Mouse (Mus musculus) forebrain, embryonic 13.5 days (tissue): Measurements from ENCODE around the gene Nt5m. TPM values are rescaled to one million over a fixed set of nuclear protein-coding genes. Genes with fewer than 3 reads are reported as not detected.

Experiments
- ATAC-seq: fragments of 200-750 bp; cut with Nextera tagmentation; 2 replicates; pipeline ENCODE4 v1.8.0; 2017
- H3K27ac ChIP-seq: fragments of 300-500 bp; sonication (generic); 2 replicates; pipeline ENCODE4 v1.5.1; 2015; ENCODE audit warnings: inconsistent platforms, mild to moderate bottlenecking, moderate library complexity
- H3K27me3 ChIP-seq: fragments of 300-500 bp; sonication (generic); 2 replicates; pipeline ENCODE4 v1.6.1; 2015; ENCODE audit warnings: mild to moderate bottlenecking, inconsistent platforms
- H3K36me3 ChIP-seq: fragments of 300-500 bp; sonication (generic); 2 replicates; pipeline ENCODE4 v1.6.1; 2015; ENCODE audit warnings: mild to moderate bottlenecking, inconsistent platforms; ENCODE audit not compliant: poor library complexity, severe bottlenecking
- H3K4me1 ChIP-seq: fragments of 300-500 bp; sonication (generic); 2 replicates; pipeline ENCODE4 v1.6.1; 2015; ENCODE audit warnings: inconsistent platforms
- H3K4me2 ChIP-seq: fragments of 300-500 bp; sonication (generic); 2 replicates; pipeline ENCODE4 v1.6.1; 2015; ENCODE audit warnings: inconsistent platforms, mild to moderate bottlenecking, moderate library complexity
- H3K4me3 ChIP-seq: fragments of 300-500 bp; sonication (generic); 2 replicates; pipeline ENCODE4 v1.5.1; 2015; ENCODE audit warnings: mild to moderate bottlenecking, inconsistent platforms
- H3K9ac ChIP-seq: fragments of 300-500 bp; sonication (generic); 2 replicates; pipeline ENCODE4 v1.6.1; 2015; ENCODE audit warnings: mild to moderate bottlenecking, inconsistent platforms
- H3K9me3 ChIP-seq: fragments of 300-500 bp; sonication (generic); replicated peaks from 2 replicates; pipeline ENCODE4 v1.6.1; 2016; ENCODE audit warnings: inconsistent platforms
- WGBS: fragments of 180-500 bp; shearing (Covaris S2); methylation state at CpG from one replicate; pipeline ENCODE4 v1.1.7; 2015; 5-methylcytosine and 5-hydroxymethylcytosine counted together
- polyA plus RNA-seq: library from polyadenylated mRNA; unstranded; fragments of >200 nt; fragmentation: Nextera tagmentation; extraction: Ambion mirVana; gene quantifications from 2 replicates; pipeline ENCODE4 v1.2.1, GENCODE M21; 2015

Gene Nt5m
- polyA plus RNA-seq, 1 experiment from 2014 or later = 46.6 TPM

GRCm38 (mm10) chr11:59913702-59914101 lies 74.5 kb downstream of the Nt5m start:
- no peaks in the 10 kb centered on the region for H3K36me3 ChIP-seq
- ATAC-seq = no peak
- 86% methylated on average over 4 of the region's 4 CpGs for WGBS

GRCm38 (mm10) chr11:59918014-59918413 lies 78.8 kb downstream of the Nt5m start:
- no peak overlapping the region for H3K4me3 ChIP-seq
- 40% methylated on average over 4 of the region's 4 CpGs for WGBS
- no peaks in the 10 kb centered on the region for H3K27me3 ChIP-seq
- no peaks in the 10 kb centered on the region for H3K4me1 ChIP-seq
- H3K27ac ChIP-seq = no peak overlapping the region
- no peak for ATAC-seq
- no peaks in the 10 kb centered on the region for H3K9me3 ChIP-seq
- no peak overlapping the region for H3K9ac ChIP-seq
- H3K36me3 ChIP-seq = no peaks in the 10 kb centered on the region
- no peak overlapping the region for H3K4me2 ChIP-seq

More at GRCm38 (mm10) chr11:59913702-59914101, 74.5 kb downstream of the Nt5m start:
- no peaks in the 10 kb centered on the region for H3K27me3 ChIP-seq
- H3K27ac ChIP-seq = no peak overlapping the region
- no peaks in the 10 kb centered on the region for H3K9me3 ChIP-seq
- H3K4me3 ChIP-seq = no peak overlapping the region
- H3K9ac ChIP-seq = no peak overlapping the region
- H3K4me1 ChIP-seq = no peaks in the 10 kb centered on the region
- H3K4me2 ChIP-seq = no peak overlapping the region

GRCm38 (mm10) chr11:59919401-59919800 lies 80.2 kb downstream of the Nt5m start:
- no peak for ATAC-seq
- H3K27me3 ChIP-seq = no peaks in the 10 kb centered on the region
- no peaks in the 10 kb centered on the region for H3K4me1 ChIP-seq
- H3K27ac ChIP-seq = no peak overlapping the region
- no peaks in the 10 kb centered on the region for H3K9me3 ChIP-seq
- no peak overlapping the region for H3K4me3 ChIP-seq
- 76% methylated on average over 3 of the region's 3 CpGs for WGBS
- H3K9ac ChIP-seq = no peak overlapping the region
- H3K36me3 ChIP-seq = no peaks in the 10 kb centered on the region
- H3K4me2 ChIP-seq = no peak overlapping the region

GRCm38 (mm10) chr11:59920331-59920730 lies 81.1 kb downstream of the Nt5m start:
- no peak overlapping the region for H3K4me3 ChIP-seq
- WGBS = 80% methylated on average over 5 of the region's 5 CpGs
- no peaks in the 10 kb centered on the region for H3K9me3 ChIP-seq
- H3K27me3 ChIP-seq = no peaks in the 10 kb centered on the region
- no peak overlapping the region for H3K4me2 ChIP-seq
- H3K27ac ChIP-seq = no peak overlapping the region
- no peak for ATAC-seq
- no peaks in the 10 kb centered on the region for H3K36me3 ChIP-seq
- H3K4me1 ChIP-seq = no peaks in the 10 kb centered on the region
- no peak overlapping the region for H3K9ac ChIP-seq

GRCm38 (mm10) chr11:59921265-59921664 lies 82.0 kb downstream of the Nt5m start:
- Histone ChIP-seq H3K27me3 (no peaks in the 10 kb centered on the region), H3K36me3 (no peaks in the 10 kb centered on the region), H3K4me3 (no peak overlapping the region), H3K4me1 (no peaks in the 10 kb centered on the region), H3K9me3 (no peaks in the 10 kb centered on the region), H3K4me2 (no peak overlapping the region), H3K9ac (no peak overlapping the region), H3K27ac (no peak overlapping the region)
- no peak for ATAC-seq
- WGBS = 14% methylated on average over 7 of the region's 7 CpGs

GRCm38 (mm10) chr11:59930031-59930430 lies 90.8 kb downstream of the Nt5m start:
- H3K4me3 ChIP-seq = no peak overlapping the region
- WGBS = 41% methylated on average over 4 of the region's 4 CpGs
- H3K36me3 ChIP-seq = no peaks in the 10 kb centered on the region
- 0 out of 2 replicates have a peak, but pooled peaks cover 3% of the 10 kb centered on the region for H3K27me3 ChIP-seq
- H3K4me1 ChIP-seq = peaks cover 4% of the 10 kb centered on the region; the same call in 1 of the 2 replicates
- no peak overlapping the region for H3K27ac ChIP-seq
- ATAC-seq = no peak
- no peak overlapping the region for H3K4me2 ChIP-seq
- no peaks in the 10 kb centered on the region for H3K9me3 ChIP-seq
- H3K9ac ChIP-seq = no peak overlapping the region

Other genes with a start within 250 kb of the Nt5m start
- not detected in 2 replicates for gene Olfr223, start 246.2 kb upstream of the Nt5m start, polyA plus RNA-seq
- gene Mprip, start 178.1 kb upstream of the Nt5m start, polyA plus RNA-seq = 37.1 and 40.5 TPM in 2 replicates
- 1.3 and 2.2 TPM in 2 replicates for gene Pld6, start 51.8 kb upstream of the Nt5m start, polyA plus RNA-seq
- gene Flcn, start 29.4 kb upstream of the Nt5m start, polyA plus RNA-seq = 32.2 and 39.6 TPM in 2 replicates
- gene Cops3, start 391 bp downstream of the Nt5m start, polyA plus RNA-seq = 233 and 246 TPM in 2 replicates
- gene Med9, start 108.8 kb downstream of the Nt5m start, polyA plus RNA-seq = 41.9 and 44.7 TPM in 2 replicates
- gene Rasd1, start 125.5 kb downstream of the Nt5m start, polyA plus RNA-seq = 0.53 and 0.63 TPM in 2 replicates
- gene Pemt, start 207.0 kb downstream of the Nt5m start, polyA plus RNA-seq = 4.3 and 7.0 TPM in 2 replicates